In genomic region chrX:129749571-129750061, GRCm38 (mm10) we compare ENCODE assay signal across 8 mouse cellular contexts. TPM values are rescaled to one million over a fixed set of nuclear protein-coding genes. Genes with fewer than 3 reads are reported as not detected.
DNase-seq lines count a peak whose midpoint lies in the region; ATAC-seq and TF ChIP-seq lines count a peak whose summit lies in the region.

Gene Diaph2, plus strand, starts transcription at chrX:129749742.

- no peak for TF ChIP-seq CTCF in cerebellum, adult 2 months (IDR thresholded peaks at IDR 0.05; ENCODE audit: borderline replicate concordance, insufficient read depth, low read depth, low read length)
- TF ChIP-seq CTCF in forebrain, postnatal 0 days (IDR thresholded peaks at IDR 0.05; ENCODE audit: low read depth): no peak
- TF ChIP-seq CTCF in layer of hippocampus, adult 2 months (conservative IDR thresholded peaks at IDR 0.05): peak; percentile 40
- no peak for TF ChIP-seq CTCF in lung, embryonic 14.5 days (IDR thresholded peaks at IDR 0.05; ENCODE audit: low read depth)

- DNase-seq in ES-CJ7 (ENCODE audit: low read depth, low spot score): peak; percentile 88
- peak; percentile 80 to 83 for DNase-seq in cerebellum, adult 2 months
- peak; percentile 68 for DNase-seq in forebrain, postnatal 0 days
- peak; percentile 82 for DNase-seq in heart, postnatal 4 days
- peak; percentile 61 to 75 for DNase-seq in layer of hippocampus, adult 2 months (ENCODE audit: low spot score in 2 of 2)
- peak; percentile 86 for DNase-seq in lung, embryonic 14.5 days
- DNase-seq in testis, postnatal 14 days (ENCODE audit: low spot score): peak; percentile 85

- WGBS in cerebellum, adult 2 months: 8% methylated on average over 43 of the region's 49 CpGs
- WGBS in forebrain, postnatal 0 days: 28% methylated on average over 49 of the region's 49 CpGs
- 10% methylated on average over 41 of the region's 49 CpGs for WGBS in lung, embryonic 14.5 days

- H3K27ac ChIP-seq in cerebellum, adult 2 months (ENCODE audit: insufficient read depth, low read length): peak within 1 kb of the TSS; percentile 44; the same call in 1 of the 2 replicates
- peak within 1 kb of the TSS; percentile 59 for H3K27ac ChIP-seq in forebrain, postnatal 0 days (ENCODE audit: low read depth, low read length)
- H3K27ac ChIP-seq in layer of hippocampus, adult 2 months: peak within 1 kb of the TSS; percentile 87
- H3K27ac ChIP-seq in lung, embryonic 14.5 days (ENCODE audit: low read depth): peak within 1 kb of the TSS; percentile 60

- H3K4me1 ChIP-seq in cerebellum, adult 2 months (ENCODE audit: control insufficient read depth, insufficient read depth, low read length): no peaks in the 10 kb centered on the region
- H3K4me1 ChIP-seq in forebrain, postnatal 0 days (ENCODE audit: insufficient read depth): no peaks in the 10 kb centered on the region
- H3K4me1 ChIP-seq in lung, embryonic 14.5 days (ENCODE audit: insufficient read depth): no peaks in the 10 kb centered on the region

- peak within 1 kb of the TSS; percentile 63 for H3K9ac ChIP-seq in forebrain, postnatal 0 days
- H3K9ac ChIP-seq in lung, embryonic 14.5 days: peak within 1 kb of the TSS; percentile 56

- H3K4me3 ChIP-seq in cerebellum, adult 2 months (replicated peaks; ENCODE audit: insufficient read depth, low read depth, low read length): peak within 1 kb of the TSS; percentile 63
- H3K4me3 ChIP-seq in forebrain, postnatal 0 days (ENCODE audit: low read depth, low read length): peak within 1 kb of the TSS; percentile 56
- H3K4me3 ChIP-seq in layer of hippocampus, adult 2 months: peak within 1 kb of the TSS; percentile 67
- H3K4me3 ChIP-seq in lung, embryonic 14.5 days (ENCODE audit: low read depth, low read length): peak within 1 kb of the TSS; percentile 52

- peak within 1 kb of the TSS; percentile 50 for H3K4me2 ChIP-seq in forebrain, postnatal 0 days (ENCODE audit: low read depth)
- H3K4me2 ChIP-seq in lung, embryonic 14.5 days: peak within 1 kb of the TSS; percentile 54

- TF ChIP-seq POLR2A in cerebellum, adult 2 months (IDR thresholded peaks at IDR 0.05; ENCODE audit: borderline replicate concordance, insufficient read depth, low read length): peak; percentile 38; the same call in 1 of the 2 replicates

- no peaks in the 10 kb centered on the region for H3K27me3 ChIP-seq in cerebellum, adult 2 months (ENCODE audit: control insufficient read depth, insufficient read depth, low read length)
- no peaks in the 10 kb centered on the region for H3K27me3 ChIP-seq in forebrain, postnatal 0 days (ENCODE audit: insufficient read depth, low read length)
- no peaks in the 10 kb centered on the region for H3K27me3 ChIP-seq in lung, embryonic 14.5 days (ENCODE audit: insufficient read depth, low read length)

- no peaks in the 10 kb centered on the region for H3K36me3 ChIP-seq in forebrain, postnatal 0 days (ENCODE audit: insufficient read depth)
- H3K36me3 ChIP-seq in lung, embryonic 14.5 days (ENCODE audit: insufficient read depth): no peaks in the 10 kb centered on the region

- no peaks in the 10 kb centered on the region for H3K9me3 ChIP-seq in forebrain, postnatal 0 days (ENCODE audit: low read length)
- H3K9me3 ChIP-seq in lung, embryonic 14.5 days (ENCODE audit: low read depth, low read length): no peaks in the 10 kb centered on the region

- ATAC-seq in forebrain, postnatal 0 days: peak; percentile 94
- peak; percentile 97 for ATAC-seq in lung, embryonic 14.5 days (ENCODE audit: insufficient read depth)
- peak; percentile 94 for ATAC-seq in neutrophil, adult 5-6 weeks (ENCODE audit: extremely low read depth, insufficient number of reproducible peaks, low FRiP score, poor library complexity, severe bottlenecking)

RNA-seq across cellular contexts. Expression of gene Diaph2, which starts in this region (rescaled TPM):
- polyA plus RNA-seq in cerebellum, adult 2 months (2012; rRNA removed): 5.0 and 6.4 TPM in 2 replicates
- 3.7 and 4.7 TPM in 2 replicates for total RNA-seq in forebrain, postnatal 0 days (2014; rRNA removed)
- polyA plus RNA-seq in forebrain, postnatal 0 days (2015; fragmentation: Nextera tagmentation; extraction: Ambion mirVana): 1.6 and 4.2 TPM in 2 replicates
- total RNA-seq in heart, postnatal 4 days (2021): 10 to 100 TPM; 16.6 to 16.7 TPM
- total RNA-seq in layer of hippocampus, adult 2 months (2021): 10 to 100 TPM; 25.8 to 30.5 TPM
- 10.2 and 10.3 TPM in 2 replicates for polyA plus RNA-seq in lung, embryonic 14.5 days (2014; fragmentation: Nextera tagmentation; extraction: Ambion mirVana)
- 17.7 and 20.3 TPM in 2 replicates for total RNA-seq in neutrophil, adult 5-6 weeks (2017)

Comparison
In these comparisons a context has a peak if more than half of its experiments do, and no peak if none do; other contexts are left out.
1. Peak in every context shown above with its lines: DNase-seq, ATAC-seq, H3K4me3 ChIP-seq and H3K27ac ChIP-seq.